Mouse (Mus musculus) forebrain, postnatal 0 days (tissue): ENCODE data around the gene Dhx58. TPM values are rescaled to one million over a fixed set of nuclear protein-coding genes. Genes with fewer than 3 reads are reported as not detected.

Source experiments
- ATAC-seq: fragments of 200-750 bp; cut with Nextera tagmentation; 2 replicates; pipeline ENCODE4 v1.8.0; 2017; ENCODE audit warnings: mild to moderate bottlenecking, moderate library complexity
- DNase-seq: peaks from one replicate; pipeline ENCODE4 v3.0.0-alpha.2; 2015
- H3K27ac ChIP-seq: fragments of 300-500 bp; sonication (generic); 2 replicates; pipeline ENCODE4 v1.5.1; 2014; ENCODE audit warnings: low read depth, mild to moderate bottlenecking, antibody characterized with exemption, low read length, moderate library complexity, mixed read lengths
- H3K27me3 ChIP-seq: fragments of 300-500 bp; sonication (generic); 2 replicates; pipeline ENCODE4 v1.6.1; 2014; ENCODE audit warnings: mild to moderate bottlenecking, low read length, mixed read lengths; ENCODE audit not compliant: insufficient read depth
- H3K36me3 ChIP-seq: fragments of 300-500 bp; sonication (generic); 2 replicates; pipeline ENCODE4 v1.6.1; 2014; ENCODE audit warnings: mild to moderate bottlenecking, moderate library complexity; ENCODE audit not compliant: insufficient read depth
- H3K4me1 ChIP-seq: fragments of 300-500 bp; sonication (generic); 2 replicates; pipeline ENCODE4 v1.6.1; 2014; ENCODE audit warnings: antibody characterized with exemption; ENCODE audit not compliant: insufficient read depth
- H3K4me2 ChIP-seq: fragments of 300-500 bp; sonication (generic); 2 replicates; pipeline ENCODE4 v1.6.1; 2014; ENCODE audit warnings: low read depth, mild to moderate bottlenecking, moderate library complexity
- H3K4me3 ChIP-seq: fragments of 300-500 bp; sonication (generic); 2 replicates; pipeline ENCODE4 v1.5.1; 2014; ENCODE audit warnings: low read depth, low read length, mixed read lengths
- H3K9ac ChIP-seq: fragments of 300-500 bp; sonication (generic); 2 replicates; pipeline ENCODE4 v1.6.1; 2014; ENCODE audit warnings: mild to moderate bottlenecking
- H3K9me3 ChIP-seq: fragments of 300-500 bp; sonication (generic); 2 replicates; pipeline ENCODE4 v1.6.1; 2016; ENCODE audit warnings: low read length
- CTCF ChIP-seq: sonication (generic); IDR thresholded peaks from 2 replicates; pipeline ENCODE4 v1.5.1; 2016; ENCODE audit warnings: antibody characterized with exemption, control low read depth, low read depth
- WGBS: fragments of 180-500 bp; shearing (Covaris S2); extraction: QIAGEN DNeasy Blood & Tissue Kit; methylation state at CpG from one replicate; pipeline ENCODE4 v1.1.7; 2014; 5-methylcytosine and 5-hydroxymethylcytosine counted together
- polyA plus RNA-seq: library from polyadenylated mRNA; unstranded; fragments of >200 nt; fragmentation: Nextera tagmentation; extraction: Ambion mirVana; gene quantifications from 2 replicates; pipeline ENCODE4 v1.2.1, GENCODE M21; 2015
- total RNA-seq: library from RNA; depleted of rRNA; stranded (reverse); fragments of >200 nt; gene quantifications from 2 replicates; pipeline ENCODE4 v1.2.3, GENCODE M21; 2014

The Dhx58 gene
- total and polyA plus RNA-seq, 2 experiments from 2014 or later, result 1.5 to 2.3 TPM

GRCm38 (mm10) chr11:100745085-100745484, 41.0 kb upstream of the Dhx58 start:
- WGBS, result 16% methylated on average over 6 of the region's 6 CpGs
- Histone ChIP-seq H3K9ac (no peak overlapping the region), H3K4me1 (no peaks in the 10 kb centered on the region), H3K27ac (no peak overlapping the region; the same call in 1 of the 2 replicates), H3K36me3 (peaks cover 35% of the 10 kb centered on the region), H3K4me3 (no peak overlapping the region), H3K9me3 (no peaks in the 10 kb centered on the region), H3K4me2 (no peak overlapping the region), H3K27me3 (no peaks in the 10 kb centered on the region)
- peak; percentile 73 for TF ChIP-seq CTCF
- peak; percentile 63; the same call in 1 of the 2 replicates for ATAC-seq
- DNase-seq, result peak; percentile 74

- WGBS, result 77% methylated on average over 6 of the region's 6 CpGs
- H3K4me2 ChIP-seq, result no peak overlapping the region
Observed at GRCm38 (mm10) chr11:100741348-100741747, 37.3 kb upstream of the Dhx58 start.

GRCm38 (mm10) chr11:100738749-100739148, 34.7 kb upstream of the Dhx58 start:
- Histone ChIP-seq H3K9ac (peak overlapping the region; percentile 64), H3K4me2 (peak overlapping the region; percentile 79), H3K9me3 (no peaks in the 10 kb centered on the region), H3K36me3 (peaks cover 15% of the 10 kb centered on the region), H3K27ac (peak overlapping the region; percentile 87), H3K4me3 (peak overlapping the region; percentile 94), H3K27me3 (no peaks in the 10 kb centered on the region), H3K4me1 (peaks cover 10% of the 10 kb centered on the region; the same call in 1 of the 2 replicates)
- DNase-seq (no peak), ATAC-seq (no peak)
- no peak for TF ChIP-seq CTCF
- WGBS, result 7% methylated on average over 5 of the region's 5 CpGs

More at GRCm38 (mm10) chr11:100741348-100741747, 37.3 kb upstream of the Dhx58 start:
- no peak for TF ChIP-seq CTCF
- no peaks in the 10 kb centered on the region for H3K27me3 ChIP-seq
- H3K9me3 ChIP-seq, result no peaks in the 10 kb centered on the region
- ATAC-seq (no peak), DNase-seq (no peak)
- H3K36me3 ChIP-seq, result peaks cover 20% of the 10 kb centered on the region
- H3K9ac ChIP-seq, result no peak overlapping the region
- H3K4me3 ChIP-seq, result no peak overlapping the region
- no peak overlapping the region for H3K27ac ChIP-seq
- peaks cover 10% of the 10 kb centered on the region; the same call in 1 of the 2 replicates for H3K4me1 ChIP-seq

GRCm38 (mm10) chr11:100738066-100738604, 34.1 kb upstream of the Dhx58 start, which contains the start of gene Rab5c:
Gene Rab5c, minus strand, starts transcription at chr11:100738215.
- H3K4me1 ChIP-seq, result peaks cover 10% of the 10 kb centered on the region; the same call in 1 of the 2 replicates
- ATAC-seq (peak; percentile 99), DNase-seq (peak; percentile 99)
- peak within 1 kb of the TSS; percentile 94 for H3K4me3 ChIP-seq
- 1% methylated on average over 39 of the region's 39 CpGs for WGBS
- peak within 1 kb of the TSS; percentile 90 for H3K9ac ChIP-seq
- TF ChIP-seq CTCF, result no peak; the same call in 1 of the 2 replicates
- no peaks in the 10 kb centered on the region for H3K9me3 ChIP-seq
- peak within 1 kb of the TSS; percentile 79 for H3K4me2 ChIP-seq
- H3K36me3 ChIP-seq, result peaks cover 14% of the 10 kb centered on the region
- H3K27ac ChIP-seq, result peak within 1 kb of the TSS; percentile 87
- no peaks in the 10 kb centered on the region for H3K27me3 ChIP-seq

- DNase-seq (no peak), ATAC-seq (no peak)
- Histone ChIP-seq H3K36me3 (peaks cover 12% of the 10 kb centered on the region; the same call in 1 of the 2 replicates), H3K27me3 (no peaks in the 10 kb centered on the region), H3K4me3 (peak overlapping the region; percentile 94), H3K9ac (peak overlapping the region; percentile 90), H3K9me3 (no peaks in the 10 kb centered on the region), H3K4me1 (peaks cover 10% of the 10 kb centered on the region; the same call in 1 of the 2 replicates), H3K4me2 (peak overlapping the region; percentile 79), H3K27ac (peak overlapping the region; percentile 77)
- WGBS, result 2% methylated on average over 13 of the region's 13 CpGs
- TF ChIP-seq CTCF, result no peak
Observed at GRCm38 (mm10) chr11:100737105-100737733, 33.1 kb upstream of the Dhx58 start.

GRCm38 (mm10) chr11:100736746-100737080, 32.6 kb upstream of the Dhx58 start:
- no peak for TF ChIP-seq CTCF
- Histone ChIP-seq H3K36me3 (peaks cover 11% of the 10 kb centered on the region; the same call in 1 of the 2 replicates), H3K4me1 (peaks cover 10% of the 10 kb centered on the region; the same call in 1 of the 2 replicates), H3K4me2 (peak overlapping the region; percentile 79), H3K9ac (0 out of 2 replicates have a peak overlapping the region, but pooled peaks have one; percentile 90), H3K27me3 (no peaks in the 10 kb centered on the region), H3K4me3 (0 out of 2 replicates have a peak overlapping the region, but pooled peaks have one; percentile 94), H3K9me3 (no peaks in the 10 kb centered on the region), H3K27ac (no peak overlapping the region)
- WGBS, result 74% methylated on average over 4 of the region's 4 CpGs
- DNase-seq, result no peak
- ATAC-seq, result no peak
